Mouse (Mus musculus) heart, adult 2 months (tissue): Measurements from ENCODE around the gene Vrk2. TPM values are rescaled to one million over a fixed set of nuclear protein-coding genes. Genes with fewer than 3 reads are reported as not detected.

Experiments used
- DNase-seq, 2 experiments: peaks; one replicate each; pipeline ENCODE4 v3.0.0; 2021
- H3K27ac ChIP-seq: fragments of 200-600 bp; 2 replicates; pipeline ENCODE4 v1.8.1; 2022
- H3K27me3 ChIP-seq: fragments of 200-500 bp; 2 replicates; pipeline ENCODE4 v1.6.1; 2012; ENCODE audit warnings: mild to moderate bottlenecking, low read length, inconsistent platforms, mixed read lengths; ENCODE audit not compliant: control insufficient read depth, insufficient read depth
- H3K36me3 ChIP-seq: fragments of 200-500 bp; 2 replicates; pipeline ENCODE4 v1.6.1; 2012; ENCODE audit warnings: low read length, inconsistent platforms; ENCODE audit not compliant: control insufficient read depth, insufficient read depth
- H3K4me1 ChIP-seq: fragments of 200-500 bp; 2 replicates; pipeline ENCODE4 v1.6.1; 2011; ENCODE audit warnings: low read length; ENCODE audit not compliant: control insufficient read depth, insufficient read depth
- H3K4me3 ChIP-seq: fragments of 200-600 bp; 2 replicates; pipeline ENCODE4 v1.8.1; 2022
- H3K79me2 ChIP-seq: fragments of 200-500 bp; replicated peaks from 2 replicates; pipeline ENCODE4 v1.6.1; 2012; ENCODE audit warnings: mild to moderate bottlenecking, inconsistent platforms, low read length, moderate library complexity, mixed read lengths; ENCODE audit not compliant: control insufficient read depth, insufficient read depth
- H3K9ac ChIP-seq: fragments of 200-500 bp; 2 replicates; pipeline ENCODE4 v1.6.1; 2012; ENCODE audit warnings: low read depth, mild to moderate bottlenecking, control low read depth, inconsistent platforms, low read length, mixed read lengths
- CTCF ChIP-seq: fragments of 200-600 bp; IDR thresholded peaks from 2 replicates; pipeline ENCODE4 v1.8.1; 2022; ENCODE audit warnings: antibody characterized with exemption, mild to moderate bottlenecking, moderate library complexity
- EP300 ChIP-seq: fragments of 200-500 bp; IDR thresholded peaks from 2 replicates; pipeline ENCODE4 v1.6.1; 2011; ENCODE audit warnings: low read depth, low read length, control low read depth; ENCODE audit not compliant: insufficient read depth
- POLR2A ChIP-seq: fragments of 200-500 bp; IDR thresholded peaks from 2 replicates; pipeline ENCODE4 v1.6.1; 2011; ENCODE audit warnings: mild to moderate bottlenecking, low read depth, low read length, control low read depth; ENCODE audit not compliant: insufficient read depth
- WGBS: fragments of 180-500 bp; shearing (Covaris S2); methylation state at CpG from one replicate; pipeline ENCODE4 v1.1.7; 2018; 5-methylcytosine and 5-hydroxymethylcytosine counted together
- intact Hi-C: fragments of 180-260 bp; cut with DNase I; formaldehyde crosslinking; loops from one replicate; pipeline ENCODE4 v1.15.1; 2025
- polyA plus RNA-seq: library from polyadenylated mRNA; depleted of rRNA; stranded (reverse); fragments of >200 nt; gene quantifications from 2 replicates; pipeline ENCODE4 v1.2.3, GENCODE M21; 2012
- total RNA-seq, 2 experiments: library from RNA; stranded (reverse); gene quantifications; 2 replicates each; pipeline ENCODE4 v1.2.3; 2021

Gene Vrk2
- total and polyA plus RNA-seq, 3 experiments: 1.6 to 6.0 (median 4.5) TPM

DNA sequence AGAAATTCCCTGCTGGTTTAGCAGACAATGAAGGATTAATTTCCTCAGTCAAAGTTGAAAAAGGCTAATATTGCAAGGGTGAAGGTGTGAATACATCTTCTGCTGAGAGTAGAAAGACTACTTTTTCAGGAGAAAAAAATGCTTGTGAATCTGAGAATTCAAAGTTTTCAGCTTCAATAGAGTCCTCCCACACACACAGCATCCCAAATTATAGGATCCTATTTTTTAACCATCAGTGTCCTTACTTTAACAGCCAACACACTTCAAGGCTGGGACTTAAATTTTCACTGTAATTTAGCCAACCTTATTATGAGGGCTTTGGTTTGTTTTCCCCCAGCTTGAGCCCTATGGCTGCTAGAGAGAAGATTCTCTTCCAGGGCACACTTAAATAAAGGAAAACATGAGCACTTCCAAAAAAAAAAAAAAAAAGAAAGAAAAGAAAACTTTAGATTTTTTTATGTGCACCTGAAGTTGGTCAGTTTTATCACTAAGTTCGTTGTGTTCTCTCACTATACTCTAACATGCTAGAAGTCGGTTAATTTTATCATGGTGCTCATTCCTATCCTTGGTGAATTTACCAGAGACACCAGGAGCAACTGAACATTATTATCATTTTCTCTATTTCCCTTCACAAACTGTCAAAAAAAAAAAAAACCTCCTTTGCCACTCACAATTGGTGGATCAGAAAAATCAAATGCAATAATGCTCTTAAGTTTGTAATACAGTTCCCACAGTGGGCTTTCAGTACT lies 24.9 kb upstream of the Vrk2 start:
- no peaks in the 10 kb centered on the region for H3K36me3 ChIP-seq
- no peak overlapping the region for H3K27ac ChIP-seq
- no peaks in the 10 kb centered on the region for H3K79me2 ChIP-seq
- intact Hi-C loops: no loop called here
- WGBS: 65% methylated on average over 2 of the region's 2 CpGs
- H3K27me3 ChIP-seq: no peaks in the 10 kb centered on the region
- no peak for TF ChIP-seq EP300
- TF ChIP-seq POLR2A: no peak
- no peak for TF ChIP-seq CTCF
- no peaks in the 10 kb centered on the region for H3K4me1 ChIP-seq
- H3K9ac ChIP-seq: no peak overlapping the region
- H3K4me3 ChIP-seq: no peak overlapping the region
- no peak for DNase-seq

GRCm38 (mm10) chr11:26608795-26609194 lies 15.0 kb upstream of the Vrk2 start:
- no peak overlapping the region for H3K9ac ChIP-seq
- intact Hi-C loops: no loop called here
- no peaks in the 10 kb centered on the region for H3K4me1 ChIP-seq
- no peaks in the 10 kb centered on the region for H3K36me3 ChIP-seq
- WGBS: 76% methylated on average over 10 of the region's 10 CpGs
- DNase-seq: no peak
- H3K79me2 ChIP-seq: no peaks in the 10 kb centered on the region
- TF ChIP-seq CTCF (no peak), POLR2A (no peak), EP300 (no peak)
- H3K27ac ChIP-seq: no peak overlapping the region
- H3K4me3 ChIP-seq: no peak overlapping the region
- H3K27me3 ChIP-seq: no peaks in the 10 kb centered on the region

GRCm38 (mm10) chr11:26604061-26604655 lies 10.4 kb upstream of the Vrk2 start:
- WGBS: 84% methylated on average over 1 of the region's 1 CpGs
- Histone ChIP-seq H3K27me3 (no peaks in the 10 kb centered on the region), H3K79me2 (no peaks in the 10 kb centered on the region), H3K4me3 (no peak overlapping the region), H3K27ac (no peak overlapping the region), H3K9ac (no peak overlapping the region), H3K36me3 (no peaks in the 10 kb centered on the region), H3K4me1 (no peaks in the 10 kb centered on the region)
- no peak for DNase-seq
- intact Hi-C loops: no loop called here
- no peak for TF ChIP-seq CTCF
- TF ChIP-seq POLR2A: no peak
- TF ChIP-seq EP300: no peak

DNA sequence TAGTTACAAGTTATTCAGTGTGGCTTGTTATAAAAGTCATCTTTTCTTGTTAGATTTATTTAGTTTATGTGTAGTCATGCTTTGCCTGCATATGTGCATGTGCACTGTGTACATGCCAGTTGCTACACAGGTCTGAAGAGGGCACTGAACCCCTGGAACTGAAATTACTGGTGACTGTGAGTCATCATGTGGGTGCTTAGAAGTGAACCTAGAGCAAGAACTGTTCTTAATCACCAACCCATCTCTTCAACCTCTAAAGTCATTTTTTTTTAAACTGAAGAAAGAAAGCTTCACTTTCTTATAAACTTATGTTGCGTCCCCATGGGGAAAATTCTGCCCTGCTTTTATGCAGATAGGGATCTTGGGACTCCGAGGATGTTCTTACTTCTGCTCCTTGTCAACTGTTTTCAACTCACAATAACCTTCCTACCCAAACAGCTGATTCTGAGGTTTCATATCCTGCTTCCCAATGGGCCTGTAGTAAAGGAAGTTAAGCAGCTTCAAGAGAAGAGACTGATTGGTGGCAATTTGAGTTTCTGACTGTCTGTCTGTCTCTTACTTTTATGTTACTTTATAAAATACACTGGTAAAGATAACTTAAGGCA lies 7.9 kb upstream of the Vrk2 start:
- Histone ChIP-seq H3K36me3 (no peaks in the 10 kb centered on the region), H3K4me1 (no peaks in the 10 kb centered on the region), H3K27ac (no peak overlapping the region), H3K79me2 (no peaks in the 10 kb centered on the region), H3K9ac (no peak overlapping the region), H3K4me3 (no peak overlapping the region), H3K27me3 (no peaks in the 10 kb centered on the region)
- WGBS: 66% methylated on average over 2 of the region's 2 CpGs
- no peak for DNase-seq
- no peak for TF ChIP-seq CTCF
- no peak for TF ChIP-seq POLR2A
- no peak for TF ChIP-seq EP300
- intact Hi-C loops: no loop called here

GRCm38 (mm10) chr11:26600692-26601091 lies 6.9 kb upstream of the Vrk2 start:
- intact Hi-C loops: no loop called here
- Histone ChIP-seq H3K79me2 (no peaks in the 10 kb centered on the region), H3K27me3 (no peaks in the 10 kb centered on the region), H3K4me3 (no peak overlapping the region), H3K36me3 (no peaks in the 10 kb centered on the region), H3K9ac (no peak overlapping the region), H3K27ac (no peak overlapping the region), H3K4me1 (no peaks in the 10 kb centered on the region)
- TF ChIP-seq POLR2A (no peak), EP300 (no peak), CTCF (no peak)
- no peak for DNase-seq
- 70% methylated on average over 4 of the region's 4 CpGs for WGBS

DNA sequence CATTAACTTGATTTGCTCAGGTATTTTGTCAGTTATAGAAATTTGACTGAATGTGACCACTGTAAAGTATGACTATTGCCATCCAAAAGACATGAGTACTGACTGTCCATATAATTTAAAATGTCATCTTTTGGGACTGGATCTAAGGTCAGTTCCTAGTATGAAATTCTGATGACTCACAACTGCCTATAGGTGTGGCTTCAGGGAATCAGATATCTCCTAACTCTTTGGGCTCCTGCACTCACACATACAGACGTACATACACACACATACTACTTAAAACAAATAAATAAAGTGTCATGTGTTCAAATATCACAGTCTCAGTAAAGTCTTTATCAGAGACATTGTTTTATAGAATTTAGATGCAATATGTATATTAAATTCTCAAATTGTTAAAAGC lies 5.1 kb upstream of the Vrk2 start:
- intact Hi-C loops: loop anchor here (10.0 kb wide), 1 partner anchor 214 kb away; the partner anchor contains the start of gene Fancl

More for the DNA sequence above, 5.1 kb upstream of the Vrk2 start:
- no peaks in the 10 kb centered on the region for H3K36me3 ChIP-seq
- no peak overlapping the region for H3K4me3 ChIP-seq
- H3K27me3 ChIP-seq: no peaks in the 10 kb centered on the region
- WGBS: 62% methylated on average over 1 of the region's 1 CpGs
- DNase-seq: no peak
- no peak overlapping the region for H3K27ac ChIP-seq
- H3K4me1 ChIP-seq: no peaks in the 10 kb centered on the region
- no peaks in the 10 kb centered on the region for H3K79me2 ChIP-seq
- no peak for TF ChIP-seq EP300
- no peak for TF ChIP-seq POLR2A
- TF ChIP-seq CTCF: no peak
- H3K9ac ChIP-seq: no peak overlapping the region
